31 mouse cellular contexts compared by ENCODE assay signal in the genomic region with DNA sequence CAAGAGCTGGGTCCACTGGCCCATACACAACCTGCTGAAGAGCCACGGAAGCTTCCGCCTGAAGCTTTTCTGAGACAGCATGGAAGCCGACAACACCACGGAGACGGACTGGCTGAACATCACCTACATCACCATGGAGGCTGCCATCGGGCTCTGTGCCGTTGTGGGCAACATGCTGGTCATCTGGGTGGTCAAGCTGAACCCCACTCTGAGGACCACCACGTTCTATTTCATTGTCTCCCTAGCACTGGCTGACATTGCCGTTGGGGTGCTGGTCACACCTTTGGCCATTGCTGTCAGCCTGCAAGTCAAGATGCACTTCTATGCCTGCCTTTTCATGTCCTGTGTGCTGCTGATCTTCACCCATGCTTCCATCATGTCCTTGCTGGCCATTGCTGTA. TPM values are rescaled to one million over a fixed set of nuclear protein-coding genes. Genes with fewer than 3 reads are reported as not detected.
DNase-seq lines count a peak whose midpoint lies in the region; ATAC-seq and TF ChIP-seq lines count a peak whose summit lies in the region.
"Had no signal": no experiment of that assay in that cellular context is flagged by ENCODE, and none has a peak within 500 bp of the region (broad histone marks: within the 10 kb centered on the region; RNA-seq: fewer than 3 reads in every experiment).

No protein-coding gene starts in this region.

- no peaks in the 10 kb centered on the region for H3K9me3 ChIP-seq in heart, embryonic 10.5 days
- H3K9me3 ChIP-seq in heart, embryonic 12.5 days (replicated peaks), result no peaks in the 10 kb centered on the region
- H3K9me3 ChIP-seq in liver, embryonic 15.5 days (replicated peaks), result no peaks in the 10 kb centered on the region
- H3K9me3 ChIP-seq in liver, embryonic 11.5 days (ENCODE audit: control insufficient read depth, low read length), result no peaks in the 10 kb centered on the region
- H3K9me3 ChIP-seq in MEL (replicated peaks; ENCODE audit: insufficient read depth, low read length), result no peaks in the 10 kb centered on the region
- no peaks in the 10 kb centered on the region for H3K9me3 ChIP-seq in liver, postnatal 0 days (ENCODE audit: low read length)
- H3K9me3 ChIP-seq: embryonic facial prominence, embryonic 12.5 days; embryonic facial prominence, embryonic 15.5 days; forebrain, embryonic 15.5 days; hindbrain, embryonic 12.5 days; hindbrain, embryonic 15.5 days; intestine, embryonic 15.5 days had no signal

- H3K4me1 ChIP-seq in heart, embryonic 10.5 days, result peaks cover 19% of the 10 kb centered on the region
- peaks cover 11% of the 10 kb centered on the region for H3K4me1 ChIP-seq in heart, embryonic 12.5 days (replicated peaks)
- peaks cover 14% of the 10 kb centered on the region for H3K4me1 ChIP-seq in liver, embryonic 15.5 days (replicated peaks)
- peaks cover 8% of the 10 kb centered on the region for H3K4me1 ChIP-seq in liver, embryonic 11.5 days (replicated peaks; ENCODE audit: control insufficient read depth, insufficient read depth, low read length)
- H3K4me1 ChIP-seq in MEL (ENCODE audit: control insufficient read depth in 1 of 2, insufficient read depth in 2 of 2, low read length in 2 of 2), result peaks cover 11 to 35% of the 10 kb centered on the region in 2 experiments
- peaks cover 8% of the 10 kb centered on the region; the same call in 1 of the 2 replicates for H3K4me1 ChIP-seq in liver, postnatal 0 days (ENCODE audit: insufficient read depth)
- H3K4me1 ChIP-seq: embryonic facial prominence, embryonic 12.5 days; forebrain, embryonic 15.5 days; hindbrain, embryonic 12.5 days; hindbrain, embryonic 15.5 days; intestine, embryonic 15.5 days had no signal

- H3K4me2 ChIP-seq in heart, embryonic 12.5 days, result no peak overlapping the region
- H3K4me2 ChIP-seq in liver, embryonic 15.5 days, result no peak overlapping the region
- no peak overlapping the region for H3K4me2 ChIP-seq in liver, embryonic 11.5 days
- peak overlapping the region; percentile 23 for H3K4me2 ChIP-seq in liver, postnatal 0 days (ENCODE audit: low read depth, low read length)
- H3K4me2 ChIP-seq: embryonic facial prominence, embryonic 12.5 days; embryonic facial prominence, embryonic 15.5 days; forebrain, embryonic 15.5 days; hindbrain, embryonic 12.5 days; hindbrain, embryonic 15.5 days; intestine, embryonic 15.5 days had no signal

- peak; percentile 67 for DNase-seq in heart, embryonic 10.5 days (ENCODE audit: low spot score)
- no peak for DNase-seq in liver, embryonic 11.5 days (ENCODE audit: low spot score)
- DNase-seq in MEL (ENCODE audit: low read depth, low spot score), result no peak
- no peak for DNase-seq in liver, postnatal 0 days
- DNase-seq in spleen, postnatal 36 days (ENCODE audit: low spot score in 2 of 2), result no peak
- DNase-seq in right cerebral cortex, postnatal 4 days, result no peak
- DNase-seq: adrenal gland, postnatal 10 days; adrenal gland, postnatal 36 days; cerebellum, adult 11 months; cerebellum, adult 2 months; cerebellum, adult 9-11 months; cerebellum, postnatal 25 days; gastrocnemius, postnatal 10 days; gastrocnemius, postnatal 36 days had no signal

- WGBS in heart, embryonic 10.5 days, result 91% methylated on average over 9 of the region's 9 CpGs
- WGBS in heart, embryonic 12.5 days, result 92% methylated on average over 9 of the region's 9 CpGs
- WGBS in liver, embryonic 15.5 days (ENCODE audit: insufficient replicate concordance), result 80% methylated on average over 9 of the region's 9 CpGs
- 90% methylated on average over 9 of the region's 9 CpGs for WGBS in liver, embryonic 11.5 days
- 83% methylated on average over 9 of the region's 9 CpGs for WGBS in liver, postnatal 0 days (ENCODE audit: insufficient replicate concordance)

- no peak overlapping the region for H3K4me3 ChIP-seq in heart, embryonic 10.5 days
- no peak overlapping the region for H3K4me3 ChIP-seq in heart, embryonic 12.5 days
- no peak overlapping the region for H3K4me3 ChIP-seq in liver, embryonic 15.5 days (replicated peaks)
- no peak overlapping the region for H3K4me3 ChIP-seq in liver, embryonic 11.5 days (ENCODE audit: low read depth, low read length)
- no peak overlapping the region for H3K4me3 ChIP-seq in MEL (ENCODE audit: control insufficient read depth in 1 of 2, insufficient read depth in 1 of 2, low read depth in 2 of 2, low read length in 2 of 2)
- no peak overlapping the region for H3K4me3 ChIP-seq in liver, postnatal 0 days (ENCODE audit: low read depth, low read length)
- H3K4me3 ChIP-seq: embryonic facial prominence, embryonic 12.5 days; embryonic facial prominence, embryonic 15.5 days; forebrain, embryonic 15.5 days; hindbrain, embryonic 12.5 days; hindbrain, embryonic 15.5 days; intestine, embryonic 15.5 days had no signal

- H3K79me2 ChIP-seq in MEL (ENCODE audit: control insufficient read depth, insufficient read depth, low read length, poor library complexity), result no peaks in the 10 kb centered on the region

- TF ChIP-seq RAD21 in MEL (IDR thresholded peaks at IDR 0.05; ENCODE audit: low read depth, low read length), result no peak

- no peak for TF ChIP-seq CTCF in MEL (IDR thresholded peaks at IDR 0.05 in 2 of 3, conservative IDR thresholded peaks at IDR 0.05 in 1 of 3; ENCODE audit: control insufficient read depth in 1 of 3, insufficient read depth in 1 of 3, low read depth in 2 of 3, low read length in 3 of 3, poor library complexity in 1 of 3, severe bottlenecking in 1 of 3)
- TF ChIP-seq CTCF in liver, postnatal 0 days (IDR thresholded peaks at IDR 0.05; ENCODE audit: low read depth), result no peak

- no peak overlapping the region for H3K27ac ChIP-seq in heart, embryonic 10.5 days
- H3K27ac ChIP-seq in heart, embryonic 12.5 days (ENCODE audit: poor library complexity, severe bottlenecking), result no peak overlapping the region
- 0 out of 2 replicates have a peak overlapping the region, but pooled peaks have one; percentile 19 for H3K27ac ChIP-seq in liver, embryonic 15.5 days (replicated peaks)
- H3K27ac ChIP-seq in liver, embryonic 11.5 days (ENCODE audit: low read depth, low read length), result no peak overlapping the region
- peak overlapping the region; percentile 66 for H3K27ac ChIP-seq in MEL (ENCODE audit: control insufficient read depth, low read depth, low read length)
- peak overlapping the region; percentile 59 for H3K27ac ChIP-seq in liver, postnatal 0 days (ENCODE audit: low read depth)
- H3K27ac ChIP-seq: embryonic facial prominence, embryonic 12.5 days; embryonic facial prominence, embryonic 15.5 days; forebrain, embryonic 15.5 days; hindbrain, embryonic 12.5 days; hindbrain, embryonic 15.5 days; intestine, embryonic 15.5 days had no signal

- TF ChIP-seq EP300 in MEL (IDR thresholded peaks at IDR 0.05; ENCODE audit: low read depth in 1 of 2, low read length in 2 of 2), result no peak
- TF ChIP-seq EP300 in liver, postnatal 0 days (IDR thresholded peaks at IDR 0.05; ENCODE audit: low read depth), result no peak

- H3K27me3 ChIP-seq in heart, embryonic 10.5 days (ENCODE audit: insufficient read depth, poor library complexity, severe bottlenecking), result peaks cover 17% of the 10 kb centered on the region
- peaks cover 31% of the 10 kb centered on the region for H3K27me3 ChIP-seq in heart, embryonic 12.5 days (replicated peaks)
- H3K27me3 ChIP-seq in liver, embryonic 15.5 days, result 0 out of 2 replicates have a peak, but pooled peaks cover 3% of the 10 kb centered on the region
- no peaks in the 10 kb centered on the region for H3K27me3 ChIP-seq in liver, embryonic 11.5 days (replicated peaks; ENCODE audit: control insufficient read depth, insufficient read depth, low read length)
- no peaks in the 10 kb centered on the region for H3K27me3 ChIP-seq in MEL (ENCODE audit: control insufficient read depth in 1 of 2, insufficient read depth in 2 of 2, low read length in 2 of 2)
- no peaks in the 10 kb centered on the region for H3K27me3 ChIP-seq in liver, postnatal 0 days (ENCODE audit: insufficient read depth, low read length)
- H3K27me3 ChIP-seq: embryonic facial prominence, embryonic 12.5 days; embryonic facial prominence, embryonic 15.5 days; forebrain, embryonic 15.5 days; hindbrain, embryonic 12.5 days; hindbrain, embryonic 15.5 days; intestine, embryonic 15.5 days had no signal

- no peaks in the 10 kb centered on the region for H3K36me3 ChIP-seq in heart, embryonic 10.5 days
- no peaks in the 10 kb centered on the region for H3K36me3 ChIP-seq in heart, embryonic 12.5 days
- no peaks in the 10 kb centered on the region for H3K36me3 ChIP-seq in liver, embryonic 15.5 days (replicated peaks)
- no peaks in the 10 kb centered on the region for H3K36me3 ChIP-seq in liver, embryonic 11.5 days (ENCODE audit: control insufficient read depth, insufficient read depth, low read length)
- H3K36me3 ChIP-seq in MEL (ENCODE audit: control insufficient read depth in 1 of 2, insufficient read depth in 2 of 2, low read length in 2 of 2), result peaks cover 0 to 28% of the 10 kb centered on the region in 2 experiments; a peak in 2 of 4 replicates
- H3K36me3 ChIP-seq in liver, postnatal 0 days (replicated peaks; ENCODE audit: insufficient read depth, low read length), result no peaks in the 10 kb centered on the region
- H3K36me3 ChIP-seq: embryonic facial prominence, embryonic 12.5 days; embryonic facial prominence, embryonic 15.5 days; forebrain, embryonic 15.5 days; hindbrain, embryonic 12.5 days; hindbrain, embryonic 15.5 days; intestine, embryonic 15.5 days had no signal

- no peak overlapping the region for H3K9ac ChIP-seq in heart, embryonic 12.5 days
- no peak overlapping the region for H3K9ac ChIP-seq in liver, embryonic 15.5 days
- H3K9ac ChIP-seq in liver, embryonic 11.5 days (ENCODE audit: low read depth, low read length), result no peak overlapping the region
- peak overlapping the region; percentile 18; the same call in 1 of the 2 replicates for H3K9ac ChIP-seq in MEL (ENCODE audit: control insufficient read depth, low read depth, low read length, poor library complexity, severe bottlenecking)
- H3K9ac ChIP-seq in liver, postnatal 0 days (replicated peaks), result no peak overlapping the region
- H3K9ac ChIP-seq: embryonic facial prominence, embryonic 12.5 days; embryonic facial prominence, embryonic 15.5 days; forebrain, embryonic 15.5 days; hindbrain, embryonic 12.5 days; hindbrain, embryonic 15.5 days; intestine, embryonic 15.5 days had no signal

- no peak for ATAC-seq in heart, embryonic 12.5 days (ENCODE audit: insufficient number of reproducible peaks, low FRiP score)
- no peak for ATAC-seq in liver, embryonic 15.5 days (ENCODE audit: insufficient read depth)
- ATAC-seq in liver, embryonic 11.5 days (replicated peaks; ENCODE audit: low FRiP score), result no peak
- ATAC-seq in liver, postnatal 0 days, result no peak
- ATAC-seq: CD4-positive, CD25-positive, alpha-beta regulatory T cell, adult 4 months; forebrain, embryonic 15.5 days; intestine, embryonic 15.5 days; Patski had no signal

- TF ChIP-seq POLR2A in MEL (IDR thresholded peaks at IDR 0.05; ENCODE audit: control insufficient read depth in 1 of 2, insufficient read depth in 1 of 2, low read depth in 1 of 2, low read length in 2 of 2, poor library complexity in 1 of 2), result no peak

RNA-seq across cellular contexts. Expression of a gene that starts 27.7 kb away (rescaled TPM):
- 2.0 and 3.4 TPM in 2 replicates for polyA plus RNA-seq in heart, embryonic 10.5 days (2016; fragmentation: Nextera tagmentation; extraction: Ambion mirVana)
- polyA plus RNA-seq in heart, embryonic 12.5 days (2016; fragmentation: Nextera tagmentation; extraction: Ambion mirVana), result 2.1 and 2.9 TPM in 2 replicates
- polyA plus RNA-seq in liver, embryonic 15.5 days (2015; fragmentation: Nextera tagmentation; extraction: Ambion mirVana), result 3.2 and 3.5 TPM in 2 replicates
- 5.6 and 5.9 TPM in 2 replicates for polyA plus RNA-seq in liver, embryonic 11.5 days (2014; fragmentation: Nextera tagmentation; extraction: Ambion mirVana)
- 2.8 and 5.9 TPM in 2 replicates for total RNA-seq in MEL (2012; rRNA removed)
- polyA plus RNA-seq in MEL (2012; ENCODE audit: insufficient read depth in 1 of 2, insufficient read length in 2 of 2, low read depth in 1 of 2, low replicate concordance in 2 of 2, missing spikeins in 1 of 2), result 1 to 10 TPM in 1 of 2 experiments, not detected in 1; 9.4 TPM
- polyA plus RNA-seq in liver, postnatal 0 days (2015; fragmentation: Nextera tagmentation; extraction: Ambion mirVana), result 3.9 and 5.4 TPM in 2 replicates

RNA-seq across cellular contexts. Expression of a gene that starts 34.0 kb away (rescaled TPM):
- 0.70 and 0.73 TPM in 2 replicates for polyA plus RNA-seq in heart, embryonic 10.5 days (2016; fragmentation: Nextera tagmentation; extraction: Ambion mirVana)
- polyA plus RNA-seq in heart, embryonic 12.5 days (2016; fragmentation: Nextera tagmentation; extraction: Ambion mirVana), result 0.42 TPM in 1 of 2 replicates, not detected in the other
- 0.24 TPM in 1 of 2 replicates, not detected in the other for polyA plus RNA-seq in liver, embryonic 15.5 days (2015; fragmentation: Nextera tagmentation; extraction: Ambion mirVana)
- 0.26 and 0.27 TPM in 2 replicates for polyA plus RNA-seq in liver, embryonic 11.5 days (2014; fragmentation: Nextera tagmentation; extraction: Ambion mirVana)
- 0.27 and 0.39 TPM in 2 replicates for total RNA-seq in MEL (2012; rRNA removed)
- polyA plus RNA-seq in MEL (2012; ENCODE audit: insufficient read depth in 1 of 2, insufficient read length in 2 of 2, low read depth in 1 of 2, low replicate concordance in 2 of 2, missing spikeins in 1 of 2), result under 1 TPM in 1 of 2 experiments, not detected in 1; 0.36 TPM
- 0.13 TPM in 1 of 2 replicates, not detected in the other for polyA plus RNA-seq in liver, postnatal 0 days (2015; fragmentation: Nextera tagmentation; extraction: Ambion mirVana)
- total RNA-seq: adrenal gland, adult 18-20 months; common myeloid progenitor, adult 5-6 weeks; gastrocnemius, postnatal 36 days; heart, postnatal 25 days; hematopoietic stem cell, adult 5-6 weeks had no signal
- polyA plus RNA-seq: C2C12; CD4-positive, CD25-positive, alpha-beta regulatory T cell, adult 4 months; embryonic facial prominence, embryonic 12.5 days; hindbrain, embryonic 12.5 days; hindbrain, embryonic 15.5 days; Patski had no signal

RNA-seq across cellular contexts. Expression of a gene that starts 34.1 kb away (rescaled TPM):
- polyA plus RNA-seq in heart, embryonic 10.5 days (2016; fragmentation: Nextera tagmentation; extraction: Ambion mirVana), result not detected in 2 replicates
- polyA plus RNA-seq in heart, embryonic 12.5 days (2016; fragmentation: Nextera tagmentation; extraction: Ambion mirVana), result 0.10 TPM in 1 of 2 replicates, not detected in the other
- 0.64 and 0.82 TPM in 2 replicates for polyA plus RNA-seq in liver, embryonic 15.5 days (2015; fragmentation: Nextera tagmentation; extraction: Ambion mirVana)
- polyA plus RNA-seq in liver, embryonic 11.5 days (2014; fragmentation: Nextera tagmentation; extraction: Ambion mirVana), result 0.36 and 0.92 TPM in 2 replicates
- 0.36 and 0.42 TPM in 2 replicates for total RNA-seq in MEL (2012; rRNA removed)
- polyA plus RNA-seq in MEL (2012; ENCODE audit: insufficient read depth in 1 of 2, insufficient read length in 2 of 2, low read depth in 1 of 2, low replicate concordance in 2 of 2, missing spikeins in 1 of 2), result under 1 TPM in 1 of 2 experiments, not detected in 1; 0.65 TPM
- 0.62 and 0.92 TPM in 2 replicates for polyA plus RNA-seq in liver, postnatal 0 days (2015; fragmentation: Nextera tagmentation; extraction: Ambion mirVana)
- total RNA-seq: gastrocnemius, postnatal 36 days; hematopoietic stem cell, adult 5-6 weeks had no signal
- polyA plus RNA-seq: C2C12; CD4-positive, CD25-positive, alpha-beta regulatory T cell, adult 4 months; forebrain, embryonic 11.5 days; heart, embryonic 14.5 days; hindbrain, embryonic 12.5 days; Patski had no signal

RNA-seq across cellular contexts. Expression of a gene that starts 54.4 kb away (rescaled TPM):
- 124 and 146 TPM in 2 replicates for polyA plus RNA-seq in heart, embryonic 10.5 days (2016; fragmentation: Nextera tagmentation; extraction: Ambion mirVana)
- 89.4 and 89.9 TPM in 2 replicates for polyA plus RNA-seq in heart, embryonic 12.5 days (2016; fragmentation: Nextera tagmentation; extraction: Ambion mirVana)
- polyA plus RNA-seq in liver, embryonic 15.5 days (2015; fragmentation: Nextera tagmentation; extraction: Ambion mirVana), result 39.8 and 41.1 TPM in 2 replicates
- 154 and 167 TPM in 2 replicates for polyA plus RNA-seq in liver, embryonic 11.5 days (2014; fragmentation: Nextera tagmentation; extraction: Ambion mirVana)
- 103 and 116 TPM in 2 replicates for total RNA-seq in MEL (2012; rRNA removed)
- polyA plus RNA-seq in MEL (2012; ENCODE audit: insufficient read depth in 1 of 2, insufficient read length in 2 of 2, low read depth in 1 of 2, low replicate concordance in 2 of 2, missing spikeins in 1 of 2), result 100 to 1,000 TPM in 1 of 2 experiments, not detected in 1; 204 TPM
- 28.9 and 32.4 TPM in 2 replicates for polyA plus RNA-seq in liver, postnatal 0 days (2015; fragmentation: Nextera tagmentation; extraction: Ambion mirVana)

RNA-seq across cellular contexts. Expression of a gene that starts 55.2 kb away (rescaled TPM):
- 677 and 779 TPM in 2 replicates for polyA plus RNA-seq in heart, embryonic 10.5 days (2016; fragmentation: Nextera tagmentation; extraction: Ambion mirVana)
- 745 and 746 TPM in 2 replicates for polyA plus RNA-seq in heart, embryonic 12.5 days (2016; fragmentation: Nextera tagmentation; extraction: Ambion mirVana)
- polyA plus RNA-seq in liver, embryonic 15.5 days (2015; fragmentation: Nextera tagmentation; extraction: Ambion mirVana), result 286 and 308 TPM in 2 replicates
- 499 and 512 TPM in 2 replicates for polyA plus RNA-seq in liver, embryonic 11.5 days (2014; fragmentation: Nextera tagmentation; extraction: Ambion mirVana)
- total RNA-seq in MEL (2012; rRNA removed), result 309 and 313 TPM in 2 replicates
- polyA plus RNA-seq in MEL (2012; ENCODE audit: insufficient read depth in 1 of 2, insufficient read length in 2 of 2, low read depth in 1 of 2, low replicate concordance in 2 of 2, missing spikeins in 1 of 2), result 100 to 1,000 TPM in 1 of 2 experiments, not detected in 1; 344 TPM
- polyA plus RNA-seq in liver, postnatal 0 days (2015; fragmentation: Nextera tagmentation; extraction: Ambion mirVana), result 436 and 461 TPM in 2 replicates

Comparison
In these comparisons a context has a peak if more than half of its experiments do, and no peak if none do; other contexts are left out.
1. H3K27ac ChIP-seq: peak in liver, embryonic 15.5 days (single experiment), MEL (single experiment) and liver, postnatal 0 days (single experiment); none in heart, embryonic 10.5 days (single experiment), heart, embryonic 12.5 days (single experiment) and liver, embryonic 11.5 days (single experiment).